In genomic region chr13:93771031-93771587, GRCm38 (mm10) we compare ENCODE assay signal across 8 mouse cellular contexts. TPM values are rescaled to one million over a fixed set of nuclear protein-coding genes. Genes with fewer than 3 reads are reported as not detected.
DNase-seq lines count a peak whose midpoint lies in the region; ATAC-seq and TF ChIP-seq lines count a peak whose summit lies in the region.

No protein-coding gene starts in this region.

- H3K4me1 ChIP-seq in forebrain, embryonic 16.5 days (replicated peaks; ENCODE audit: control insufficient read depth, insufficient read depth, low read length), result peaks cover 12% of the 10 kb centered on the region
- H3K4me1 ChIP-seq in liver, embryonic 11.5 days (replicated peaks; ENCODE audit: control insufficient read depth, insufficient read depth, low read length), result peaks cover 2% of the 10 kb centered on the region; the same call in 1 of the 2 replicates
- peaks cover 3% of the 10 kb centered on the region; the same call in 1 of the 2 replicates for H3K4me1 ChIP-seq in stomach, embryonic 14.5 days (ENCODE audit: control insufficient read depth, insufficient read depth, low read length)

- no peaks in the 10 kb centered on the region for H3K9me3 ChIP-seq in forebrain, embryonic 16.5 days (ENCODE audit: control insufficient read depth, low read length)
- no peaks in the 10 kb centered on the region for H3K9me3 ChIP-seq in liver, embryonic 11.5 days (ENCODE audit: control insufficient read depth, low read length)
- no peaks in the 10 kb centered on the region for H3K9me3 ChIP-seq in stomach, embryonic 14.5 days (ENCODE audit: control insufficient read depth, low read depth, low read length)

- H3K27me3 ChIP-seq in forebrain, embryonic 16.5 days (replicated peaks; ENCODE audit: control insufficient read depth, insufficient read depth, low read length), result no peaks in the 10 kb centered on the region
- peaks cover 4% of the 10 kb centered on the region; the same call in 1 of the 2 replicates for H3K27me3 ChIP-seq in liver, embryonic 11.5 days (replicated peaks; ENCODE audit: control insufficient read depth, insufficient read depth, low read length)
- H3K27me3 ChIP-seq in stomach, embryonic 14.5 days (ENCODE audit: control insufficient read depth, insufficient read depth, low read length), result no peaks in the 10 kb centered on the region

- no peak for TF ChIP-seq CTCF in left cerebral cortex, adult 2 months (IDR thresholded peaks at IDR 0.05)

- no peaks in the 10 kb centered on the region for H3K36me3 ChIP-seq in forebrain, embryonic 16.5 days (ENCODE audit: control insufficient read depth, insufficient read depth)
- no peaks in the 10 kb centered on the region for H3K36me3 ChIP-seq in liver, embryonic 11.5 days (ENCODE audit: control insufficient read depth, insufficient read depth, low read length)
- no peaks in the 10 kb centered on the region for H3K36me3 ChIP-seq in stomach, embryonic 14.5 days (ENCODE audit: control insufficient read depth, insufficient read depth, low read length)

- peak in 1 of 2 experiments; percentile 13 for DNase-seq in left cerebral cortex, adult 2 months (ENCODE audit: extremely low spot score in 1 of 2, low spot score in 2 of 2)
- DNase-seq in left cerebral cortex, postnatal 4 days, result no peak
- peak; percentile 33 for DNase-seq in T-cell, adult 2 months (ENCODE audit: low spot score)
- peak; percentile 35 for DNase-seq in liver, embryonic 11.5 days (ENCODE audit: low spot score)
- DNase-seq in adrenal gland, postnatal 25 days, result no peak
- DNase-seq in urinary bladder, postnatal 36 days (ENCODE audit: low spot score in 2 of 2), result no peak

- peak overlapping the region; percentile 95 for H3K9ac ChIP-seq in forebrain, embryonic 16.5 days (replicated peaks; ENCODE audit: low read depth, low read length)
- peak overlapping the region; percentile 70; the same call in 1 of the 2 replicates for H3K9ac ChIP-seq in liver, embryonic 11.5 days (ENCODE audit: low read depth, low read length)
- peak overlapping the region; percentile 73 for H3K9ac ChIP-seq in stomach, embryonic 14.5 days (replicated peaks; ENCODE audit: low read depth, low read length)

- peak; percentile 67 for ATAC-seq in forebrain, embryonic 16.5 days
- ATAC-seq in liver, embryonic 11.5 days (replicated peaks; ENCODE audit: low FRiP score), result peak; percentile 46
- ATAC-seq in stomach, embryonic 14.5 days (ENCODE audit: insufficient number of reproducible peaks, insufficient read depth, low FRiP score, low read depth), result no peak

- 33% methylated on average over 9 of the region's 9 CpGs for WGBS in forebrain, embryonic 16.5 days
- WGBS in liver, embryonic 11.5 days, result 28% methylated on average over 9 of the region's 9 CpGs
- WGBS in stomach, embryonic 14.5 days, result 18% methylated on average over 9 of the region's 9 CpGs

- peak overlapping the region; percentile 94 for H3K27ac ChIP-seq in left cerebral cortex, adult 2 months
- peak overlapping the region; percentile 77 for H3K27ac ChIP-seq in forebrain, embryonic 16.5 days (ENCODE audit: low read length)
- H3K27ac ChIP-seq in liver, embryonic 11.5 days (ENCODE audit: low read depth, low read length), result no peak overlapping the region; the same call in 1 of the 2 replicates
- peak overlapping the region; percentile 81; the same call in 1 of the 2 replicates for H3K27ac ChIP-seq in stomach, embryonic 14.5 days (ENCODE audit: low read length)

- peak overlapping the region; percentile 63 for H3K4me3 ChIP-seq in left cerebral cortex, adult 2 months
- peak overlapping the region; percentile 82 for H3K4me3 ChIP-seq in forebrain, embryonic 16.5 days (replicated peaks; ENCODE audit: low read length)
- H3K4me3 ChIP-seq in liver, embryonic 11.5 days (ENCODE audit: low read depth, low read length), result peak overlapping the region; percentile 63
- peak overlapping the region; percentile 65 for H3K4me3 ChIP-seq in stomach, embryonic 14.5 days (ENCODE audit: low read depth, low read length)

- H3K4me2 ChIP-seq in forebrain, embryonic 16.5 days (ENCODE audit: low read length), result peak overlapping the region; percentile 97
- H3K4me2 ChIP-seq in liver, embryonic 11.5 days, result peak overlapping the region; percentile 97
- H3K4me2 ChIP-seq in stomach, embryonic 14.5 days (replicated peaks; ENCODE audit: low read depth, low read length), result peak overlapping the region; percentile 80

- intact Hi-C loops in left cerebral cortex, adult 2 months (cut with DNase I), result no loop called here
- intact Hi-C loops in left cerebral cortex, postnatal 4 days (cut with DNase I), result no loop called here

RNA-seq across cellular contexts. Expression of gene Arsb, which starts 0.3 kb away (rescaled TPM):
- 10 to 100 TPM; 80.1 to 80.7 TPM for total RNA-seq in left cerebral cortex, adult 2 months (2021)
- 10 to 100 TPM; 31.7 to 34.8 TPM for total RNA-seq in left cerebral cortex, postnatal 4 days (2021)
- polyA plus RNA-seq in forebrain, embryonic 16.5 days (2015; fragmentation: Nextera tagmentation; extraction: Ambion mirVana), result 9.7 and 10.2 TPM in 2 replicates
- 5.8 and 6.3 TPM in 2 replicates for polyA plus RNA-seq in liver, embryonic 11.5 days (2014; fragmentation: Nextera tagmentation; extraction: Ambion mirVana)
- polyA plus RNA-seq in stomach, embryonic 14.5 days (2014; fragmentation: Nextera tagmentation; extraction: Ambion mirVana), result 15.8 and 17.1 TPM in 2 replicates
- total RNA-seq in adrenal gland, postnatal 25 days (2021), result 37.8 and 41.9 TPM in 2 replicates

Comparison
In these comparisons a context has a peak if more than half of its experiments do, and no peak if none do; other contexts are left out.
1. DNase-seq: peak in T-cell, adult 2 months (single experiment) and liver, embryonic 11.5 days (single experiment); none in left cerebral cortex, postnatal 4 days (single experiment), adrenal gland, postnatal 25 days (single experiment) and urinary bladder, postnatal 36 days (0 of 2).
2. Peak in every context shown above with its lines, with median percentiles within 50 percentile points of each other: H3K4me3 ChIP-seq, H3K4me2 ChIP-seq and H3K9ac ChIP-seq.